Mouse (Mus musculus) MEL (cell line): ENCODE data around the gene Zfp609.

ENCODE experiments used
- CHD1 ChIP-seq: IDR thresholded peaks from 2 replicates; pipeline ENCODE4 v1.6.1; 2012; ENCODE audit warnings: low read depth, mild to moderate bottlenecking, inconsistent platforms, low read length, improper control_type of control experiment
- CTCF ChIP-seq, 3 experiments: IDR thresholded peaks in 2 of 3; conservative IDR thresholded peaks in 1 of 3; 2 replicates each; pipeline ENCODE4 v1.5.1; 2011 to 2012; ENCODE audit warnings: low read length in 3 of 3, low read depth in 2 of 3, mild to moderate bottlenecking in 2 of 3, improper control_type of control experiment in 1 of 3, inconsistent platforms in 1 of 3, mixed read lengths in 1 of 3, moderate library complexity in 1 of 3; ENCODE audit not compliant: control insufficient read depth in 1 of 3, insufficient read depth in 1 of 3, poor library complexity in 1 of 3, severe bottlenecking in 1 of 3
- EP300 ChIP-seq, 2 experiments: IDR thresholded peaks; 2 replicates each; pipeline ENCODE4 v1.6.1; 2011; ENCODE audit warnings: improper control_type of control experiment in 2 of 2, low read length in 2 of 2, low read depth in 1 of 2, mild to moderate bottlenecking in 1 of 2
- GATA1 ChIP-seq: IDR thresholded peaks from 2 replicates; pipeline ENCODE4 v1.6.1; 2011; ENCODE audit warnings: low read depth, low read length, improper control_type of control experiment
- KAT2A ChIP-seq: conservative IDR thresholded peaks from 2 replicates; pipeline ENCODE4 v1.6.1; 2012; ENCODE audit warnings: low read depth, low read length, improper control_type of control experiment, inconsistent platforms
- MAFK ChIP-seq: IDR thresholded peaks from 2 replicates; pipeline ENCODE4 v1.6.1; 2011; ENCODE audit warnings: low read depth, mild to moderate bottlenecking, low read length, improper control_type of control experiment, borderline replicate concordance
- MAZ ChIP-seq: IDR thresholded peaks from 2 replicates; pipeline ENCODE4 v1.6.1; 2012; ENCODE audit warnings: low read depth, mild to moderate bottlenecking, inconsistent platforms, low read length, improper control_type of control experiment
- POLR2A ChIP-seq, 2 experiments: IDR thresholded peaks; 2 replicates each; pipeline ENCODE4 v1.6.1; 2011 to 2012; ENCODE audit warnings: low read length in 2 of 2, mild to moderate bottlenecking in 2 of 2, control low read depth in 1 of 2, improper control_type of control experiment in 1 of 2, low read depth in 1 of 2, moderate library complexity in 1 of 2; ENCODE audit not compliant: control insufficient read depth in 1 of 2, insufficient read depth in 1 of 2, poor library complexity in 1 of 2
- POLR2AphosphoS2 ChIP-seq: IDR thresholded peaks from 2 replicates; pipeline ENCODE4 v1.6.1; 2011; ENCODE audit warnings: low read length, improper control_type of control experiment
- SIN3A ChIP-seq: IDR thresholded peaks from 2 replicates; pipeline ENCODE4 v1.6.1; 2012; ENCODE audit warnings: low read length, improper control_type of control experiment, inconsistent platforms
- SMC3 ChIP-seq: IDR thresholded peaks from 2 replicates; pipeline ENCODE4 v1.6.1; 2011; ENCODE audit warnings: low read depth, low read length, improper control_type of control experiment
- UBTF ChIP-seq: IDR thresholded peaks from 2 replicates; pipeline ENCODE4 v1.6.1; 2012; ENCODE audit warnings: low read depth, mild to moderate bottlenecking, inconsistent platforms, low read length, improper control_type of control experiment, moderate library complexity, borderline replicate concordance; ENCODE audit not compliant: insufficient read depth
- USF1 ChIP-seq: IDR thresholded peaks from 2 replicates; pipeline ENCODE4 v1.6.1; 2014; ENCODE audit warnings: low read depth, mild to moderate bottlenecking, inconsistent platforms, low read length, improper control_type of control experiment, moderate library complexity

DNA sequence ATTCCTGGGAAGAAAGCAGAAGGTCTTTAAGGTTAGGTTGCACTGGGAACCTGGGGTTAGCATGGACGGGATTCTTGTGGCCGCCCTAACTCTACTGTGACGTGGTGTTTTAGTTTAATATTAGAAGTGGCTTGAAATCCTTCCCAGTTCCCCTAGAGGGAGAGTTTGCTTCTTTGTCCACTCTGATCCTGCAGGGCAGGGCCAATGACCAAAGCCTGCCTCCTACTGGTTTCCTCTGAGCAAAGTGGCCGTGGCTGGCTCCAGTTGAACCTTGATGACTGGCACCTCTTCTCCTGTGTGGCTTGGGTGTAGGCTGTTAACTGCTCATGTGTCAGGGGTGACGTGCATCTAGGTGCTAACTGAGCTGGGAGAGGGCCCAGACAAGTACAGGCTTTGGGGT is 166.3 kb downstream of the Zfp609 start:
- no peak for TF ChIP-seq POLR2A (IDR thresholded peaks at IDR 0.05; ENCODE audit: control insufficient read depth in 1 of 2, insufficient read depth in 1 of 2, low read depth in 1 of 2, low read length in 2 of 2, poor library complexity in 1 of 2)
- no peak for TF ChIP-seq POLR2AphosphoS2
- TF ChIP-seq CTCF (IDR thresholded peaks at IDR 0.05 in 2 of 3, conservative IDR thresholded peaks at IDR 0.05 in 1 of 3; ENCODE audit: control insufficient read depth in 1 of 3, insufficient read depth in 1 of 3, low read depth in 2 of 3, low read length in 3 of 3, poor library complexity in 1 of 3, severe bottlenecking in 1 of 3): peak in 1 of 3 experiments; percentile 1; a peak in 1 of 6 replicates
- no peak for TF ChIP-seq MAZ
- TF ChIP-seq USF1: no peak
- TF ChIP-seq EP300 (IDR thresholded peaks at IDR 0.05; ENCODE audit: low read depth in 1 of 2, low read length in 2 of 2): no peak
- TF ChIP-seq CHD1: no peak
- no peak for TF ChIP-seq SIN3A
- no peak for TF ChIP-seq KAT2A
- TF ChIP-seq MAFK: no peak
- TF ChIP-seq SMC3: no peak
- no peak for TF ChIP-seq UBTF
- TF ChIP-seq GATA1: no peak
